In genomic region chr8:126565231-126565781, GRCm38 (mm10) we compare ENCODE assay signal across 11 mouse cellular contexts. TPM values are rescaled to one million over a fixed set of nuclear protein-coding genes. Genes with fewer than 3 reads are reported as not detected.
DNase-seq lines count a peak whose midpoint lies in the region; ATAC-seq and TF ChIP-seq lines count a peak whose summit lies in the region.
"Had no signal": no experiment of that assay in that cellular context is flagged by ENCODE, and none has a peak within 500 bp of the region (broad histone marks: within the 10 kb centered on the region; RNA-seq: fewer than 3 reads in every experiment).

No protein-coding gene starts in this region.

- H3K27me3 ChIP-seq in liver, postnatal 0 days (ENCODE audit: insufficient read depth, low read length), result no peaks in the 10 kb centered on the region
- H3K27me3 ChIP-seq in liver, embryonic 11.5 days (replicated peaks; ENCODE audit: control insufficient read depth, insufficient read depth, low read length), result no peaks in the 10 kb centered on the region
- no peaks in the 10 kb centered on the region; the same call in 1 of the 2 replicates for H3K27me3 ChIP-seq in embryonic facial prominence, embryonic 10.5 days (replicated peaks; ENCODE audit: low read depth, poor library complexity, severe bottlenecking)
- no peaks in the 10 kb centered on the region for H3K27me3 ChIP-seq in heart, embryonic 12.5 days (replicated peaks)
- H3K27me3 ChIP-seq: hindbrain, embryonic 15.5 days had no signal

- ATAC-seq in liver, postnatal 0 days, result peak; percentile 40
- ATAC-seq in liver, embryonic 11.5 days (replicated peaks; ENCODE audit: low FRiP score), result no peak
- no peak for ATAC-seq in heart, embryonic 12.5 days (ENCODE audit: insufficient number of reproducible peaks, low FRiP score)
- peak; percentile 66 for ATAC-seq in monocyte, adult 5-6 weeks (replicated peaks; ENCODE audit: insufficient number of reproducible peaks, low FRiP score, low TSS enrichment, poor library complexity, severe bottlenecking)

- H3K4me3 ChIP-seq in liver, postnatal 0 days (ENCODE audit: low read depth, low read length), result no peak overlapping the region
- no peak overlapping the region for H3K4me3 ChIP-seq in liver, embryonic 11.5 days (ENCODE audit: low read depth, low read length)
- H3K4me3 ChIP-seq in embryonic facial prominence, embryonic 10.5 days, result no peak overlapping the region
- H3K4me3 ChIP-seq in heart, embryonic 12.5 days, result no peak overlapping the region
- H3K4me3 ChIP-seq: hindbrain, embryonic 15.5 days had no signal

- DNase-seq in liver, postnatal 0 days, result no peak
- DNase-seq in liver, embryonic 11.5 days (ENCODE audit: low spot score), result no peak
- no peak for DNase-seq in embryonic facial prominence, embryonic 10.5 days (ENCODE audit: low spot score)
- no peak for DNase-seq in layer of hippocampus, adult 8-10 months (ENCODE audit: low spot score in 2 of 2)
- DNase-seq in frontal cortex, adult 2 months (ENCODE audit: extremely low spot score in 1 of 2, low spot score in 1 of 2), result no peak
- DNase-seq: cerebellum, postnatal 14 days; gastrocnemius, postnatal 10 days; kidney, adult 9 months had no signal

- no peak overlapping the region for H3K4me2 ChIP-seq in liver, postnatal 0 days (ENCODE audit: low read depth, low read length)
- H3K4me2 ChIP-seq in liver, embryonic 11.5 days, result no peak overlapping the region
- no peak overlapping the region for H3K4me2 ChIP-seq in heart, embryonic 12.5 days
- H3K4me2 ChIP-seq: hindbrain, embryonic 15.5 days had no signal

- WGBS in liver, postnatal 0 days (ENCODE audit: insufficient replicate concordance), result 50% methylated on average over 6 of the region's 6 CpGs
- WGBS in liver, embryonic 11.5 days, result 61% methylated on average over 6 of the region's 6 CpGs
- WGBS in embryonic facial prominence, embryonic 10.5 days, result 85% methylated on average over 6 of the region's 6 CpGs
- 77% methylated on average over 6 of the region's 6 CpGs for WGBS in heart, embryonic 12.5 days

- no peak for TF ChIP-seq CTCF in liver, postnatal 0 days (IDR thresholded peaks at IDR 0.05; ENCODE audit: low read depth)

- H3K9ac ChIP-seq in liver, postnatal 0 days (replicated peaks), result no peak overlapping the region
- no peak overlapping the region for H3K9ac ChIP-seq in liver, embryonic 11.5 days (ENCODE audit: low read depth, low read length)
- no peak overlapping the region for H3K9ac ChIP-seq in heart, embryonic 12.5 days
- H3K9ac ChIP-seq: hindbrain, embryonic 15.5 days had no signal

- H3K36me3 ChIP-seq in liver, postnatal 0 days (replicated peaks; ENCODE audit: insufficient read depth, low read length), result no peaks in the 10 kb centered on the region
- no peaks in the 10 kb centered on the region for H3K36me3 ChIP-seq in liver, embryonic 11.5 days (ENCODE audit: control insufficient read depth, insufficient read depth, low read length)
- no peaks in the 10 kb centered on the region for H3K36me3 ChIP-seq in embryonic facial prominence, embryonic 10.5 days (replicated peaks)
- H3K36me3 ChIP-seq in heart, embryonic 12.5 days, result no peaks in the 10 kb centered on the region
- H3K36me3 ChIP-seq: hindbrain, embryonic 15.5 days had no signal

- TF ChIP-seq EP300 in liver, postnatal 0 days (IDR thresholded peaks at IDR 0.05; ENCODE audit: low read depth), result no peak

- H3K4me1 ChIP-seq in liver, postnatal 0 days (ENCODE audit: insufficient read depth), result peaks cover 28% of the 10 kb centered on the region
- H3K4me1 ChIP-seq in liver, embryonic 11.5 days (replicated peaks; ENCODE audit: control insufficient read depth, insufficient read depth, low read length), result no peaks in the 10 kb centered on the region
- peaks cover 40% of the 10 kb centered on the region for H3K4me1 ChIP-seq in embryonic facial prominence, embryonic 10.5 days
- peaks cover 43% of the 10 kb centered on the region for H3K4me1 ChIP-seq in heart, embryonic 12.5 days (replicated peaks)

- H3K9me3 ChIP-seq in liver, postnatal 0 days (ENCODE audit: low read length), result no peaks in the 10 kb centered on the region
- no peaks in the 10 kb centered on the region for H3K9me3 ChIP-seq in liver, embryonic 11.5 days (ENCODE audit: control insufficient read depth, low read length)
- H3K9me3 ChIP-seq in embryonic facial prominence, embryonic 10.5 days, result no peaks in the 10 kb centered on the region
- H3K9me3 ChIP-seq in heart, embryonic 12.5 days (replicated peaks), result peaks cover 4% of the 10 kb centered on the region
- H3K9me3 ChIP-seq: hindbrain, embryonic 15.5 days had no signal

- H3K27ac ChIP-seq in liver, postnatal 0 days (ENCODE audit: low read depth), result no peak overlapping the region
- H3K27ac ChIP-seq in liver, embryonic 11.5 days (ENCODE audit: low read depth, low read length), result no peak overlapping the region
- H3K27ac ChIP-seq in embryonic facial prominence, embryonic 10.5 days (replicated peaks), result peak overlapping the region; percentile 84; the same call in 1 of the 2 replicates
- peak overlapping the region; percentile 99 for H3K27ac ChIP-seq in heart, embryonic 12.5 days (ENCODE audit: poor library complexity, severe bottlenecking)

RNA-seq across cellular contexts. Expression of gene Irf2bp2, which starts 28.5 kb away (rescaled TPM):
- polyA plus RNA-seq in liver, postnatal 0 days (2015; fragmentation: Nextera tagmentation; extraction: Ambion mirVana), result 5.0 and 6.2 TPM in 2 replicates
- 5.9 and 7.3 TPM in 2 replicates for polyA plus RNA-seq in liver, embryonic 11.5 days (2014; fragmentation: Nextera tagmentation; extraction: Ambion mirVana)
- polyA plus RNA-seq in embryonic facial prominence, embryonic 10.5 days (2016; fragmentation: Nextera tagmentation; extraction: Ambion mirVana), result 4.5 and 5.4 TPM in 2 replicates
- polyA plus RNA-seq in heart, embryonic 12.5 days (2016; fragmentation: Nextera tagmentation; extraction: Ambion mirVana), result 8.9 and 9.7 TPM in 2 replicates
- total RNA-seq in monocyte, adult 5-6 weeks (2017), result 41.2 to 53.3 TPM (median 48.5 TPM) in 3 replicates
- 10 to 100 TPM; 53.5 to 58.0 (median 56.2) TPM for total RNA-seq in layer of hippocampus, adult 8-10 months (2022)
- polyA plus RNA-seq in frontal cortex, adult 2 months (2012; rRNA removed), result 36.5 and 40.8 TPM in 2 replicates

Comparison
In these comparisons a context has a peak if more than half of its experiments do, and no peak if none do; other contexts are left out.
1. ATAC-seq: peak in liver, postnatal 0 days (single experiment) and monocyte, adult 5-6 weeks (single experiment); none in liver, embryonic 11.5 days (single experiment) and heart, embryonic 12.5 days (single experiment).
2. H3K27ac ChIP-seq: peak in embryonic facial prominence, embryonic 10.5 days (single experiment) and heart, embryonic 12.5 days (single experiment); none in liver, postnatal 0 days (single experiment) and liver, embryonic 11.5 days (single experiment).